ENCODE assay signal across 8 mouse cellular contexts in the genomic region with DNA sequence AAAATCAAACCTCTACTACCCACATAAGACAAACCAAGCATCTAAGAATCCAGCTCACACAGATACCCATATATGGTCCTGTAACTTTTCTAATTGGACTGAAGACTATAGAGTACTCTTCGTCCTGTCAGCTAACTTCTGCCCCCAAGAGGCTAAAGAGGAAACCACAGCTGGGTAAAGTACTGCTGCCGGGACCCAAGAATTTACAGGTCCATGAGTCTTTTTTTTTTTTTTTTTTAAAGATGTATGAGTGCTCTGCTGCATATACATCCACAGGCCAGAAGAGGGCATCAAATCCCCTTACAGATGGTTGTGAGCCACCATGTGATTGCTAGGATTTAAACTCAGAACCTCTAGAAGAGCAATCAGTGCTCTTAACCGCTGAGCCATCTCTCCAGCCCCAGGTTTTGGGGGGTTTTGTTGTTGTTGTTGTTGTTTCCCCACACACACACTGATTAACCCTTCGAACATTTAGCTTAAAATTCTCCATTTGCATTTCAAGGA. TPM values are rescaled to one million over a fixed set of nuclear protein-coding genes. Genes with fewer than 3 reads are reported as not detected.
DNase-seq lines count a peak whose midpoint lies in the region; ATAC-seq lines count a peak whose summit lies in the region.

No protein-coding gene starts in this region.

- H3K9ac ChIP-seq in lung, embryonic 16.5 days (ENCODE audit: low read length), result peak overlapping the region; percentile 70; the same call in 1 of the 2 replicates

- no peaks in the 10 kb centered on the region for H3K9me3 ChIP-seq in hindbrain, embryonic 10.5 days
- H3K9me3 ChIP-seq in lung, embryonic 16.5 days (ENCODE audit: control insufficient read depth, low read length), result no peaks in the 10 kb centered on the region

- H3K27me3 ChIP-seq in hindbrain, embryonic 10.5 days (ENCODE audit: insufficient read depth, poor library complexity, severe bottlenecking), result no peaks in the 10 kb centered on the region
- H3K27me3 ChIP-seq in lung, embryonic 16.5 days (ENCODE audit: control insufficient read depth, insufficient read depth, low read depth, low read length), result no peaks in the 10 kb centered on the region

- H3K27ac ChIP-seq in hindbrain, embryonic 10.5 days, result peak overlapping the region; percentile 92
- peak overlapping the region; percentile 67 for H3K27ac ChIP-seq in lung, embryonic 16.5 days (ENCODE audit: low read length)

- peaks cover 22% of the 10 kb centered on the region for H3K36me3 ChIP-seq in hindbrain, embryonic 10.5 days
- H3K36me3 ChIP-seq in lung, embryonic 16.5 days (ENCODE audit: control insufficient read depth, insufficient read depth, low read length), result peaks cover 16% of the 10 kb centered on the region

- WGBS in hindbrain, embryonic 10.5 days, result 1% methylated on average over 4 of the region's 4 CpGs
- 0% methylated on average over 4 of the region's 4 CpGs for WGBS in lung, embryonic 16.5 days

- H3K4me2 ChIP-seq in lung, embryonic 16.5 days (ENCODE audit: low read depth, low read length), result peak overlapping the region; percentile 79

- peak; percentile 51 for ATAC-seq in frontal cortex, adult (ENCODE audit: low TSS enrichment)
- peak; percentile 50 for ATAC-seq in lung, embryonic 16.5 days (ENCODE audit: low read depth)

- peak; percentile 88 for DNase-seq in Muller cell, postnatal 12 days (ENCODE audit: inconsistent ontology term)
- peak; percentile 55 for DNase-seq in cerebellum, adult 8-10 months
- DNase-seq in hindbrain, embryonic 10.5 days (ENCODE audit: low spot score), result peak; percentile 69
- peak; percentile 50 to 53 for DNase-seq in layer of hippocampus, adult 8-10 months (ENCODE audit: low spot score in 2 of 2)
- DNase-seq in ovary, postnatal 14 days (ENCODE audit: low spot score), result peak; percentile 49
- DNase-seq in thymus, postnatal 10 days (ENCODE audit: low spot score in 2 of 2), result peak; percentile 77 to 79

- H3K4me1 ChIP-seq in hindbrain, embryonic 10.5 days (replicated peaks), result peaks cover 20% of the 10 kb centered on the region
- peaks cover 12% of the 10 kb centered on the region for H3K4me1 ChIP-seq in lung, embryonic 16.5 days (replicated peaks; ENCODE audit: control insufficient read depth, insufficient read depth, low read length)

- H3K4me3 ChIP-seq in hindbrain, embryonic 10.5 days, result peak overlapping the region; percentile 84
- H3K4me3 ChIP-seq in lung, embryonic 16.5 days (ENCODE audit: low read length), result peak overlapping the region; percentile 73

RNA-seq across cellular contexts. Expression of a gene that starts 1.1 kb away (rescaled TPM):
- 42.6 and 48.1 TPM in 2 replicates for polyA plus RNA-seq in hindbrain, embryonic 10.5 days (2016; fragmentation: Nextera tagmentation; extraction: Ambion mirVana)
- total RNA-seq in layer of hippocampus, adult 8-10 months (2022), result 10 to 100 TPM; 29.8 to 51.3 (median 38.8) TPM
- 33.5 and 40.4 TPM in 2 replicates for polyA plus RNA-seq in lung, embryonic 16.5 days (2015; fragmentation: Nextera tagmentation; extraction: Ambion mirVana)

RNA-seq across cellular contexts. Expression of a gene that starts 9.1 kb away (rescaled TPM):
- 0.46 and 0.99 TPM in 2 replicates for polyA plus RNA-seq in hindbrain, embryonic 10.5 days (2016; fragmentation: Nextera tagmentation; extraction: Ambion mirVana)
- total RNA-seq in layer of hippocampus, adult 8-10 months (2022), result 10 to 100 TPM in 2 of 4 experiments, 1 to 10 TPM in 2; 4.8 to 13.0 (median 8.7) TPM
- polyA plus RNA-seq in lung, embryonic 16.5 days (2015; fragmentation: Nextera tagmentation; extraction: Ambion mirVana), result 0.25 and 0.43 TPM in 2 replicates

RNA-seq across cellular contexts. Expression of a gene that starts 30.1 kb away (rescaled TPM):
- not detected in 2 replicates for polyA plus RNA-seq in hindbrain, embryonic 10.5 days (2016; fragmentation: Nextera tagmentation; extraction: Ambion mirVana)
- total RNA-seq in layer of hippocampus, adult 8-10 months (2022), result not detected
- not detected in 2 replicates for polyA plus RNA-seq in lung, embryonic 16.5 days (2015; fragmentation: Nextera tagmentation; extraction: Ambion mirVana)

RNA-seq across cellular contexts. Expression of a gene that starts 30.4 kb away (rescaled TPM):
- polyA plus RNA-seq in hindbrain, embryonic 10.5 days (2016; fragmentation: Nextera tagmentation; extraction: Ambion mirVana), result 10.0 and 16.1 TPM in 2 replicates
- total RNA-seq in layer of hippocampus, adult 8-10 months (2022), result 100 to 1,000 TPM; 843 to 941 (median 912) TPM
- polyA plus RNA-seq in lung, embryonic 16.5 days (2015; fragmentation: Nextera tagmentation; extraction: Ambion mirVana), result 93.3 and 109 TPM in 2 replicates

RNA-seq across cellular contexts. Expression of a gene that starts 34.6 kb away (rescaled TPM):
- not detected in 2 replicates for polyA plus RNA-seq in hindbrain, embryonic 10.5 days (2016; fragmentation: Nextera tagmentation; extraction: Ambion mirVana)
- not detected for total RNA-seq in layer of hippocampus, adult 8-10 months (2022)
- not detected in 2 replicates for polyA plus RNA-seq in lung, embryonic 16.5 days (2015; fragmentation: Nextera tagmentation; extraction: Ambion mirVana)

Comparison
In these comparisons a context has a peak if more than half of its experiments do, and no peak if none do; other contexts are left out.
1. Peak in every context shown above with its lines: DNase-seq, ATAC-seq, H3K4me3 ChIP-seq and H3K27ac ChIP-seq.